Mouse (Mus musculus): Measurements from ENCODE around the gene Macrod1.
"Not testable (repeated sequence)": the region's sequence is repeated elsewhere in the genome, so short reads cannot be mapped to it uniquely, and the experiment has no call there.

Gene Macrod1

GRCm38 (mm10) chr19:7056248-7057087, at the start of gene Macrod1:
TSS of gene Macrod1 (plus strand) at chr19:7056810.
- peak; percentile 69 to 71 for DNase-seq (ENCODE audit: low spot score in 2 of 2)

- no peak for DNase-seq (ENCODE audit: low spot score in 2 of 2)
These were observed 49.6 kb upstream of the Macrod1 start for GRCm38 (mm10) chr19:7006892-7007593.

GRCm38 (mm10) chr19:7012426-7012825, 44.2 kb upstream of the Macrod1 start:
- DNase-seq (ENCODE audit: low spot score in 2 of 2) = no peak

GRCm38 (mm10) chr19:7013984-7014383, 42.6 kb upstream of the Macrod1 start:
- no peak for DNase-seq (ENCODE audit: low spot score in 2 of 2)

- no peak for DNase-seq (ENCODE audit: low spot score in 2 of 2)
These were observed 42.0 kb upstream of the Macrod1 start for GRCm38 (mm10) chr19:7014481-7015135.

- peak; percentile 79 to 80 for DNase-seq (ENCODE audit: low spot score in 2 of 2)
These were observed 38.8 kb upstream of the Macrod1 start for GRCm38 (mm10) chr19:7017541-7018457.

- no peak for DNase-seq (ENCODE audit: low spot score in 2 of 2)
These were observed 38.1 kb upstream of the Macrod1 start for GRCm38 (mm10) chr19:7018546-7018945.

- peak; percentile 90 to 91 for DNase-seq (ENCODE audit: low spot score in 2 of 2)
These were observed 37.4 kb upstream of the Macrod1 start, which contains the start of gene Fermt3 for GRCm38 (mm10) chr19:7019191-7019590. TSS of gene Fermt3 (minus strand) at chr19:7019469.

- DNase-seq (ENCODE audit: low spot score in 2 of 2) = peak; percentile 71 to 77
These were observed 36.4 kb upstream of the Macrod1 start for GRCm38 (mm10) chr19:7020224-7020641.

- no peak for DNase-seq (ENCODE audit: low spot score in 2 of 2)
These were observed 27.1 kb upstream of the Macrod1 start for GRCm38 (mm10) chr19:7029531-7029930.

GRCm38 (mm10) chr19:7034006-7034405, 22.6 kb upstream of the Macrod1 start:
- DNase-seq (ENCODE audit: low spot score in 2 of 2) = no peak

- DNase-seq (ENCODE audit: low spot score in 2 of 2) = peak; percentile 43 to 53
These were observed 17.4 kb upstream of the Macrod1 start for GRCm38 (mm10) chr19:7039088-7039720.

- peak; percentile 100 for DNase-seq (ENCODE audit: low spot score in 2 of 2)
These were observed 16.6 kb upstream of the Macrod1 start, which contains the start of gene Stip1 for GRCm38 (mm10) chr19:7039841-7040636. TSS of gene Stip1 (minus strand) at chr19:7039967.

- DNase-seq (ENCODE audit: low spot score in 2 of 2) = peak in 1 of 2 experiments; percentile 22
These were observed 15.9 kb upstream of the Macrod1 start for GRCm38 (mm10) chr19:7040637-7041130.

- DNase-seq (ENCODE audit: low spot score in 2 of 2) = no peak
These were observed 15.4 kb upstream of the Macrod1 start for GRCm38 (mm10) chr19:7041171-7041570.

- no peak for DNase-seq (ENCODE audit: low spot score in 2 of 2)
These were observed 12.3 kb upstream of the Macrod1 start for GRCm38 (mm10) chr19:7044279-7044678.

GRCm38 (mm10) chr19:7044706-7045105, 11.9 kb upstream of the Macrod1 start:
- no peak for DNase-seq (ENCODE audit: low spot score in 2 of 2)

GRCm38 (mm10) chr19:7053382-7053781, 3.2 kb upstream of the Macrod1 start:
- DNase-seq (ENCODE audit: low spot score in 2 of 2) = not testable (repeated sequence)

GRCm38 (mm10) chr19:7054772-7055171, 1.8 kb upstream of the Macrod1 start:
- no peak for DNase-seq (ENCODE audit: low spot score in 2 of 2)
